Mouse (Mus musculus) E14TG2a.4 (cell line): ENCODE data around the gene Slc52a3.
"Not testable (repeated sequence)": the region's sequence is repeated elsewhere in the genome, so short reads cannot be mapped to it uniquely, and the experiment has no call there.

ENCODE experiments used
- H3K27me3 ChIP-seq: 2 replicates; pipeline ENCODE4 v1.6.1; 2014; ENCODE audit warnings: low read length, control low read depth; ENCODE audit not compliant: insufficient read depth
- H3K36me3 ChIP-seq: 2 replicates; pipeline ENCODE4 v1.6.1; 2014; ENCODE audit warnings: low read length, control low read depth; ENCODE audit not compliant: insufficient read depth
- H3K4me1 ChIP-seq: replicated peaks from 2 replicates; pipeline ENCODE4 v1.6.1; 2014; ENCODE audit warnings: low read depth, low read length, control low read depth
- H3K4me3 ChIP-seq: replicated peaks from 2 replicates; pipeline ENCODE4 v1.5.1; 2014; ENCODE audit warnings: mild to moderate bottlenecking, low read length
- H3K9me3 ChIP-seq: 2 replicates; pipeline ENCODE4 v1.6.1; 2014; ENCODE audit warnings: low read length, control low read depth
- CTCF ChIP-seq: conservative IDR thresholded peaks from 2 replicates; pipeline ENCODE4 v1.5.1; 2014; ENCODE audit warnings: low read length
- NANOG ChIP-seq: IDR thresholded peaks from 2 replicates; pipeline ENCODE4 v1.6.1; 2014; ENCODE audit warnings: borderline replicate concordance, low read length, mixed read lengths
- POU5F1 ChIP-seq: IDR thresholded peaks from 2 replicates; pipeline ENCODE4 v1.6.1; 2014; ENCODE audit warnings: low read length, borderline replicate concordance

Slc52a3 gene

GRCm38 (mm10) chr2:151985426-151986172, 10.7 kb upstream of the Slc52a3 start:
- Histone ChIP-seq H3K4me3 (no peak overlapping the region), H3K4me1 (peaks cover 20% of the 10 kb centered on the region), H3K36me3 (no peaks in the 10 kb centered on the region), H3K27me3 (0 out of 2 replicates have a peak, but pooled peaks cover 2% of the 10 kb centered on the region), H3K9me3 (no peaks in the 10 kb centered on the region)
- no peak for TF ChIP-seq POU5F1
- no peak for TF ChIP-seq NANOG
- no peak for TF ChIP-seq CTCF

DNA sequence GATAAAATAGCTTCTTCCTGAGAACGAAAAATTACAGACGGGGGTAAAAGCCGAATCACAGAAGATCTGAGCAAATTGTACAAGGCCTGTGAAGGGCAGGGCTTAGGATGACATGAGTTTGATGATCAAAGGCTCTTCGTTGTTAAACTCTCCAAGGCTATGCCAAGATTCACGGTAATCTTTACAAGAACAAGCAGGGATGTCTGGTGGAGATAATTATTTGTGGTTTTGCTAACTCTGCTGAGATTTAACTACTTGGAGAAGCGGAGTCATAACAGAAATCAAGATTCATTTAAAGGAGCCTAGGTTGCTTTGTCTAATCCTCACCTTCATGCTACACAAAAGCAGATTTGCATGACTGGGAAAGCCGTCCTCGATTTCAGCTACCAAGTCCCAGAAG, 9.4 kb upstream of the Slc52a3 start:
- Histone ChIP-seq H3K4me3 (no peak overlapping the region), H3K4me1 (peaks cover 32% of the 10 kb centered on the region), H3K36me3 (no peaks in the 10 kb centered on the region), H3K9me3 (no peaks in the 10 kb centered on the region), H3K27me3 (0 out of 2 replicates have a peak, but pooled peaks cover 2% of the 10 kb centered on the region)
- no peak for TF ChIP-seq NANOG
- no peak for TF ChIP-seq CTCF
- TF ChIP-seq POU5F1, result no peak

GRCm38 (mm10) chr2:151988978-151989377, 7.3 kb upstream of the Slc52a3 start:
- peaks cover 50% of the 10 kb centered on the region for H3K4me1 ChIP-seq
- no peaks in the 10 kb centered on the region for H3K9me3 ChIP-seq
- TF ChIP-seq POU5F1 (no peak), NANOG (no peak), CTCF (peak; percentile 39)
- H3K4me3 ChIP-seq, result no peak overlapping the region
- no peaks in the 10 kb centered on the region for H3K36me3 ChIP-seq
- peaks cover 16% of the 10 kb centered on the region for H3K27me3 ChIP-seq

DNA sequence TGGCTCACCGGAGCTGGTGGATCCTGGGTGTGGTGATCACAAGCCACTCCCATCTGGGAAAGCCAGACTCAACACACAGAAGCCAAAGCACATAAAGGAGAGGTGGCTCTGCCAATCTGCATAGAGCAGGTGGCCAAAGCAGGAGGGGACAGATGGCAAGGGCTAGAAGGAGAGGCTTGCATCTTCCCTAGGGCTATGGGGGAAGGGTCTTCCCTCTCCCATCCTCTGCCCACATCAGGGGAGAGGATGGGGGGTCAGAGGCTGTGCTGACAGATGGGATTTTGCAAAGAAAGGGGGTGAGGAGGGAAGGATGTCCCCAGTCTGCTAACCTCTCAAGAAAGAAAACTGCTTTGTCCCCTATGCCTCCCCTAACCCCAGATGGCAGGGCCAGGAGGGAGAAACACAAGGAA, 5.3 kb upstream of the Slc52a3 start:
- TF ChIP-seq CTCF, result no peak
- TF ChIP-seq NANOG, result no peak
- no peak for TF ChIP-seq POU5F1
- Histone ChIP-seq H3K9me3 (no peaks in the 10 kb centered on the region), H3K27me3 (peaks cover 22% of the 10 kb centered on the region), H3K4me1 (peaks cover 66% of the 10 kb centered on the region), H3K36me3 (no peaks in the 10 kb centered on the region), H3K4me3 (no peak overlapping the region; the same call in 1 of the 2 replicates)

GRCm38 (mm10) chr2:151991446-151991845, 4.9 kb upstream of the Slc52a3 start:
- H3K4me3 ChIP-seq, result peak overlapping the region; percentile 20; the same call in 1 of the 2 replicates
- no peaks in the 10 kb centered on the region for H3K9me3 ChIP-seq
- peaks cover 23% of the 10 kb centered on the region for H3K27me3 ChIP-seq
- TF ChIP-seq NANOG, result no peak
- TF ChIP-seq POU5F1, result no peak
- no peak for TF ChIP-seq CTCF
- H3K36me3 ChIP-seq, result no peaks in the 10 kb centered on the region
- peaks cover 69% of the 10 kb centered on the region for H3K4me1 ChIP-seq

DNA sequence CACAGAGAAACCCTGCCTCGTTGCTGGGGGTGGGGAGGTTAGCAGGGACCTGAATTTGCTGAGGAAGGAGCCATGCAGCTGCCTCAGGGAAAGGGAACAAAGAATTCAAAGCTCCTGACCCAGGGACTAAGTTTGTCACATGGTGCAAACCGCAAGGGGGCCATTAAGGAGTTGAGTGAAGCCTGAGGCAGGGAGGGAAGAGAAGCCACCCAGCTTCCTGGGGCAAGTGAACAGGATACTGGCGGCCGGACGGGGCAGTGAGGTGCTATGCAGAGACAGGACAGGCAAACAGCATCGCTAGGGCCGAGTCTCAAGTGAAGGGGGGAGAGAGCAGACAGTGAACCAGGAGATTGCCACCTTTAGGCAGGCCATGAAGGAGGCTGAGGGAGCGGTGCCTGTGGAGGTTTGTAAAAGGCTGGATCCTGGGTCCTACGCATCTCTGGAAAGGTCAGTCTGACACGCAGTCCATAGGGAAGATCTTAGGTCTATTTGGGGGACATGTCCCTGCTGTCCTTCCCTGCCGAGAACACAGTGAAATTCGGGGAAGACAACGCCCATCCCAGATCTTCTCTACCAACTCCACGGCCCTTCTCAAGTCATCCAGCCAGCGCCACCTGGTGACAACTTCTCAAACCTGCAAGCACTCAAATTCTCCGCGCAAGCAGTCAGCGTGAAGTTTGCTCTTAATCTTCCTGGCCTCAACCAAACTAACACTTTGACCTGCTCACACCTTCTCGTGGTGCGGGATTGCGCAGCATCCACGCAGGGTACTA, 1.8 kb upstream of the Slc52a3 start:
- H3K9me3 ChIP-seq, result no peaks in the 10 kb centered on the region
- H3K4me3 ChIP-seq, result no peak overlapping the region
- TF ChIP-seq CTCF, result peak; percentile 57
- no peak for TF ChIP-seq POU5F1
- TF ChIP-seq NANOG, result no peak
- H3K27me3 ChIP-seq, result peaks cover 35% of the 10 kb centered on the region
- H3K36me3 ChIP-seq, result no peaks in the 10 kb centered on the region
- peaks cover 83% of the 10 kb centered on the region for H3K4me1 ChIP-seq

DNA sequence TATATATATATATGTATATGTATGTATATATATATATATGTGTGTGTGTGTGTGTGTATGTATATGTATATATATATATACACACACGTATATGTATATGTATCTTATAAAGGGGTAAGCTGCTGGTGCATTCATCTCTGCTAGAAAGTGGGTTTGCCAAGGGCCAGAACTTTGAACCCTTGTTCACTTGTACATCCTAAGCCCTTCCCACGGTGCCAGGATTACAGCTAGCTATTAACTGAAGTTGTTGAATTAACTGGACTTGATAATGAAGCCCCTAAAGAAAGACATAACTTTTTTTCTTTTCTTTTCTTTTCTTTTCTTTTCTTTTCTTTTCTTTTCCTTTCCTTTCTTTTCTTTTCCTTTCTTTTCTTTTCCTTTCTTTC, 872 bp downstream of the Slc52a3 start:
- Histone ChIP-seq H3K4me1 (peaks cover 87% of the 10 kb centered on the region), H3K27me3 (peaks cover 52% of the 10 kb centered on the region)
- H3K36me3 ChIP-seq, H3K4me3 ChIP-seq, H3K9me3 ChIP-seq: not testable (repeated sequence)

DNA sequence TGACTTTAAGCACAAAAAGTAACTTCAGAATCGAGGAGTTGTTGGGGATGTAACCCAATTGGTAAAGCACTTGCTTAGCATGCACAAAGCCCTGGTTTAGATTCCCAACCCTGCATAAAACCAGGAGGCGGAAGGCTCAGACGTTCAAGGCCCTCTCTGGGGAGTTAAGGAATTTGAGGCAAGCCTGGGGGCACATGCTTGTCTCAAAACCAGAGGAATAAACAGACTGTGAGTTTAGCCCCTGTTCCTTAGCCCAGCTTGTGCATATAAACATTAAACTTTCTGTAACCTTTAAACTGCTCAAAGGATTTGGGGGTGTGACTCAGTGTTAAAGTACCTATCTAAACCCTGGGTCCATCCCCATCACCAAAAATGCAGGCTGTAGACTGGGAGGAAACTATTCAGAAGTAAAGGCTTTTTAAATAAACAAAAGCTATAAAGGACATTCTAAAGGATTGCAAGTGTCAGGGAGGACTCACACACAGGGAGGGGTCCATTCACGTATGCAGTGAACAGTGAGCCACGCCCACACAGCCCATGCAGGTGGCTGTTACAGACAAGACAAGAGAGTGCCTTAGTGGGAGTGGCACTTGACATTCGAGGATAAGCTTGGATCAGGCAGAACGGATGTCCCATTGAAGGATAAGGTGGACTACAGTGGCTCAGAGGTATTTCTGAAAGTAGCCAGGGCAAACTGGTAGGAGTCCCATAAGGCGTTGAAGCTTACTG, 1.6 kb downstream of the Slc52a3 start:
- TF ChIP-seq NANOG (no peak), POU5F1 (no peak), CTCF (no peak)
- peaks cover 89% of the 10 kb centered on the region for H3K4me1 ChIP-seq
- H3K27me3 ChIP-seq, result peaks cover 47% of the 10 kb centered on the region
- H3K9me3 ChIP-seq, result no peaks in the 10 kb centered on the region
- no peaks in the 10 kb centered on the region for H3K36me3 ChIP-seq
- no peak overlapping the region; the same call in 1 of the 2 replicates for H3K4me3 ChIP-seq
